Mouse (Mus musculus) left cerebral cortex, adult 9 months (tissue): ENCODE measurements around the gene Olfr481.

Experiments used
- DNase-seq, 2 experiments: peaks; one replicate each; pipeline ENCODE4 v3.0.0; 2022; ENCODE audit warnings: low spot score in 2 of 2

Olfr481 gene

GRCm38 (mm10) chr7:108079555-108079954 is at the start of gene Olfr481:
Gene Olfr481 (plus strand): TSS chr7:108079855.
- no peak for DNase-seq

- DNase-seq: no peak
These were observed 45.8 kb upstream of the Olfr481 start, which contains the start of gene Olfr478 for GRCm38 (mm10) chr7:108033889-108034288. Gene Olfr478 (minus strand): TSS chr7:108033989.

- no peak for DNase-seq
These were observed 29.3 kb upstream of the Olfr481 start, which contains the start of gene Olfr479 for GRCm38 (mm10) chr7:108050393-108050792. Gene Olfr479 (plus strand): TSS chr7:108050693.

GRCm38 (mm10) chr7:108067246-108067645 is 12.4 kb upstream of the Olfr481 start, which contains the start of gene Olfr480:
Gene Olfr480 (minus strand): TSS chr7:108067346.
- no peak for DNase-seq

- DNase-seq: no peak
These were observed 17.8 kb downstream of the Olfr481 start, which contains the start of gene Olfr482 for GRCm38 (mm10) chr7:108097486-108097885. Gene Olfr482 (minus strand): TSS chr7:108097586.

GRCm38 (mm10) chr7:108100549-108100948 is 20.9 kb downstream of the Olfr481 start, which contains the start of gene Olfr483:
Gene Olfr483 (plus strand): TSS chr7:108100849.
- no peak for DNase-seq

GRCm38 (mm10) chr7:108120681-108121080 is 41.0 kb downstream of the Olfr481 start:
- DNase-seq: no peak

- no peak for DNase-seq
These were observed 41.8 kb downstream of the Olfr481 start for GRCm38 (mm10) chr7:108121416-108121815.

- DNase-seq: no peak
These were observed 47.7 kb downstream of the Olfr481 start, which contains the start of gene Olfr484 for GRCm38 (mm10) chr7:108127349-108127748. Gene Olfr484 (minus strand): TSS chr7:108127449.
